Mouse (Mus musculus) heart, postnatal 0 days (tissue): ENCODE measurements around the gene Stac2.

Experiments
- CTCF ChIP-seq: IDR thresholded peaks from 2 replicates; pipeline ENCODE4 v1.5.1; 2016; ENCODE audit warnings: antibody characterized with exemption, control low read depth, low read depth
- EP300 ChIP-seq: IDR thresholded peaks from 2 replicates; pipeline ENCODE4 v1.6.1; 2016; ENCODE audit warnings: antibody characterized with exemption, low read depth

DNA sequence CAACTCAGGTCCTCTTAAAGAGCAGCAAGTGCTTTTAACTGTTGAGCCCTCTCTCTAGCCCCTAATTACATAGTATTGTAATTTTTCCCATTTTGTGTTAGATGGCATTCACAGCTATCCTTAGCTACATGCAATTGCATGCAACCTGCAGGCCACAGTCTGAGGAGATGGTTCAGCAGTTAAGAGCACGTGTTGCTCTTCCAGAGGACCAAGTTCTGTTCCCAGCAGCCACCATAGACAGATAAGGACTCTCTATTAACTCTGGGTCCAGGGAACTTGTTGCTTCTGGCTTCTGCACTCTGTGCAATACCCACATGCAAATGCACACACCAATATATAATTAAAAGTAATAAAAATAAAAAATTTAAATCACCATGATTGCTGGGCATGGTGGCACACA is 56.6 kb downstream of the Stac2 start:
- TF ChIP-seq EP300 (no peak), CTCF (no peak)
